Mouse (Mus musculus) spleen, adult 2 months (tissue): ENCODE measurements around the gene Tiam1. TPM values are rescaled to one million over a fixed set of nuclear protein-coding genes. Genes with fewer than 3 reads are reported as not detected.

Experiments
- DNase-seq, 2 experiments: peaks; one replicate each; pipeline versions ENCODE4 v3.0.0 to v3.0.0-alpha.2; 2012 to 2021; ENCODE audit warnings: low spot score in 2 of 2, low read depth in 1 of 2
- H3K27ac ChIP-seq: fragments of 200-500 bp; 2 replicates; pipeline ENCODE4 v1.5.1; 2012; ENCODE audit warnings: low read length, inconsistent platforms; ENCODE audit not compliant: insufficient read depth
- H3K27me3 ChIP-seq: fragments of 200-500 bp; 2 replicates; pipeline ENCODE4 v1.6.1; 2012; ENCODE audit warnings: mild to moderate bottlenecking, moderate library complexity, low read length, inconsistent platforms; ENCODE audit not compliant: control insufficient read depth, insufficient read depth
- H3K36me3 ChIP-seq: fragments of 200-500 bp; 2 replicates; pipeline ENCODE4 v1.6.1; 2012; ENCODE audit warnings: mild to moderate bottlenecking, low read length, inconsistent platforms; ENCODE audit not compliant: control insufficient read depth, insufficient read depth
- H3K4me1 ChIP-seq: fragments of 200-500 bp; 2 replicates; pipeline ENCODE4 v1.6.1; 2011; ENCODE audit warnings: inconsistent platforms; ENCODE audit not compliant: control insufficient read depth, insufficient read depth, insufficient read length
- H3K4me3 ChIP-seq: fragments of 200-500 bp; 2 replicates; pipeline ENCODE4 v1.5.1; 2011; ENCODE audit warnings: mild to moderate bottlenecking, inconsistent platforms; ENCODE audit not compliant: insufficient read depth, insufficient read length; ENCODE audit errors: extremely low read depth
- CTCF ChIP-seq: fragments of 200-500 bp; IDR thresholded peaks from 2 replicates; pipeline ENCODE4 v1.5.1; 2011; ENCODE audit warnings: mild to moderate bottlenecking, inconsistent platforms; ENCODE audit not compliant: insufficient read depth, insufficient read length, insufficient replicate concordance; ENCODE audit errors: extremely low read depth
- POLR2A ChIP-seq: fragments of 200-500 bp; IDR thresholded peaks from 2 replicates; pipeline ENCODE4 v1.6.1; 2011; ENCODE audit warnings: low read depth, low read length, inconsistent platforms
- WGBS: fragments of 180-500 bp; shearing (Covaris S2); methylation state at CpG from one replicate; pipeline ENCODE4 v1.1.7; 2018; 5-methylcytosine and 5-hydroxymethylcytosine counted together
- polyA plus RNA-seq: library from polyadenylated mRNA; depleted of rRNA; stranded (reverse); fragments of >200 nt; gene quantifications from 2 replicates; pipeline ENCODE4 v1.2.3, GENCODE M21; 2012

Tiam1 gene
- polyA plus RNA-seq, 1 experiment: 4.3 TPM

- no peak for DNase-seq
- H3K36me3 ChIP-seq: no peaks in the 10 kb centered on the region
- no peak overlapping the region for H3K27ac ChIP-seq
- no peaks in the 10 kb centered on the region for H3K4me1 ChIP-seq
- no peak for TF ChIP-seq POLR2A
- no peak for TF ChIP-seq CTCF
- WGBS: 77% methylated on average over 3 of the region's 3 CpGs
- H3K27me3 ChIP-seq: no peaks in the 10 kb centered on the region
- no peak overlapping the region for H3K4me3 ChIP-seq
Observed at GRCm38 (mm10) chr16:89848179-89848578, 295.4 kb downstream of the Tiam1 start.

- TF ChIP-seq POLR2A: no peak
- no peak for TF ChIP-seq CTCF
- 91% methylated on average over 8 of the region's 8 CpGs for WGBS
- Histone ChIP-seq H3K4me1 (no peaks in the 10 kb centered on the region), H3K27me3 (no peaks in the 10 kb centered on the region), H3K4me3 (no peak overlapping the region), H3K36me3 (no peaks in the 10 kb centered on the region), H3K27ac (no peak overlapping the region)
- no peak for DNase-seq
Observed at GRCm38 (mm10) chr16:89845461-89845860, 298.1 kb downstream of the Tiam1 start.

GRCm38 (mm10) chr16:89844580-89844979 lies 299.0 kb downstream of the Tiam1 start:
- DNase-seq: peak in 1 of 2 experiments; percentile 34
- Histone ChIP-seq H3K27me3 (no peaks in the 10 kb centered on the region), H3K36me3 (no peaks in the 10 kb centered on the region), H3K4me1 (no peaks in the 10 kb centered on the region), H3K27ac (no peak overlapping the region), H3K4me3 (no peak overlapping the region)
- WGBS: 44% methylated on average over 5 of the region's 5 CpGs
- TF ChIP-seq CTCF (peak; percentile 51; the same call in 1 of the 2 replicates), POLR2A (no peak)

- DNase-seq: no peak
- no peaks in the 10 kb centered on the region for H3K4me1 ChIP-seq
- H3K4me3 ChIP-seq: no peak overlapping the region
- no peaks in the 10 kb centered on the region for H3K36me3 ChIP-seq
- TF ChIP-seq CTCF (no peak), POLR2A (no peak)
- no peaks in the 10 kb centered on the region for H3K27me3 ChIP-seq
- H3K27ac ChIP-seq: no peak overlapping the region
- WGBS: 79% methylated on average over 6 of the region's 6 CpGs
Observed at GRCm38 (mm10) chr16:89841894-89842293, 301.7 kb downstream of the Tiam1 start.

- H3K27me3 ChIP-seq: no peaks in the 10 kb centered on the region
- no peaks in the 10 kb centered on the region for H3K36me3 ChIP-seq
- no peaks in the 10 kb centered on the region for H3K4me1 ChIP-seq
- H3K27ac ChIP-seq: no peak overlapping the region
- no peak for DNase-seq
- 94% methylated on average over 6 of the region's 6 CpGs for WGBS
- H3K4me3 ChIP-seq: no peak overlapping the region
- TF ChIP-seq CTCF (no peak), POLR2A (no peak)
Observed at GRCm38 (mm10) chr16:89840361-89840760, 303.2 kb downstream of the Tiam1 start.

- Histone ChIP-seq H3K27ac (no peak overlapping the region), H3K36me3 (no peaks in the 10 kb centered on the region), H3K4me3 (no peak overlapping the region), H3K4me1 (no peaks in the 10 kb centered on the region), H3K27me3 (no peaks in the 10 kb centered on the region)
- no peak for DNase-seq
- TF ChIP-seq CTCF (no peak), POLR2A (no peak)
- 89% methylated on average over 5 of the region's 5 CpGs for WGBS
Observed at GRCm38 (mm10) chr16:89839829-89840228, 303.7 kb downstream of the Tiam1 start.

- Histone ChIP-seq H3K27me3 (no peaks in the 10 kb centered on the region), H3K27ac (no peak overlapping the region), H3K36me3 (no peaks in the 10 kb centered on the region), H3K4me3 (no peak overlapping the region), H3K4me1 (no peaks in the 10 kb centered on the region)
- DNase-seq: no peak
- TF ChIP-seq POLR2A (no peak), CTCF (no peak)
- WGBS: 55% methylated on average over 9 of the region's 9 CpGs
Observed at GRCm38 (mm10) chr16:89837096-89837495, 306.5 kb downstream of the Tiam1 start.
